Mouse (Mus musculus): ENCODE measurements around the gene Itih4.

Itih4 gene

GRCm38 (mm10) chr14:30943860-30944674, 57.8 kb downstream of the Itih4 start:
- peak; percentile 31 for DNase-seq

GRCm38 (mm10) chr14:30944745-30945144, 58.5 kb downstream of the Itih4 start:
- DNase-seq: no peak

DNA sequence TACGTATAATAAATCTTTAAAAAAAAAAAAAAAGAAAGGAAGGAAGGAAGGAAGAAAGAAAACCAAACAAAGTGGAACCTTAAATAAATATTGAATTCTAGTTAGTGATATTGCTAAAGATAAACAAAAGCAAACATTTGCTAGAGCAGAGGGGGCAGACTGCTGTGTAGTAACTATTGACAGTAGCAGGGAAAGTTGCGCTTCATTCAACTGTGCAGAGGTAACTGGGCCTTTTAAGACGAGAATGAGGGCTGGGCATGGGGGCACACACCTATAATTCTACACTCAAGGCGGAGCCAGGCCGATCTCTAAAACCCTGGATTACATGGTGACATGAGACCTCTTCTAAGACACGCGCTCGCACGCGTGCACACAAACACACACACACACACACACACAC, 63.7 kb downstream of the Itih4 start:
- DNase-seq: no peak

DNA sequence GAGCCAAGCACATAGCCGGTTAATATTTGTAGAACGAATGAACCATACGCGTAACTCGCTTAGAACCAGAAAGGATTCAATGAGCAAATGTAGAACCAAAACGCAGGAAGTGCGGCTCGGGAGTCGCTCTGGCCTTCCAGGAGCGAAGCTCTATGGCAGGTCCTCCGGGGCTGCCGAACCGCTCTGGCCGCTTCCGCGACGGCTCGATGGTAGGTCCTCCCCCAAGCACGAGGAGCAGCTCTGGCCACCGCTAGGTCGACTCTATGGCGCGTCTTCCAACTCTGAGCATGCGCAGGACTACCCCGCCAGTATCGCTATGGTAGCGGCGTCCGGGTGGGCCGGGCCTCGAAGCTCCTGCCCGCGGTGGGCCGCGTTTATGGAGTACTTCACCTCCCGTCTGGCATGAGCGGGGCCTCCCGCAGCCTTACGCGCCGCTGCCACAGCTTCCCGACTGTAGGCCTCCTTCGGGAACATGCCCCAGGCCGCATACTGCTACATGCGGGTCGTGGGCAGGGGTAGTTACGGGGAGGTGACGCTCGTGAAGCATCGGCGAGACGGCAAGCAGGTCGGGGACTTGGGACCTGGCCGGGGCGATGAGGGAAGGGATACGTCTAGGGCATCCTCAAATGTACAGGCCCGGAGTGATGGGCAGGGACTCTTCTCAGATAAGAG, 65.0 kb downstream of the Itih4 start, which contains the start of gene Nek4:
TSS of gene Nek4 (plus strand) at position 224 of the 672 bp plus-strand sequence.
- peak; percentile 98 for DNase-seq
